Mouse (Mus musculus) lung, postnatal 0 days (tissue): Measurements from ENCODE around the gene Slc9a1.

Source experiments
- CTCF ChIP-seq: IDR thresholded peaks from 2 replicates; pipeline ENCODE4 v1.5.1; 2016; ENCODE audit warnings: antibody characterized with exemption, mild to moderate bottlenecking
- EP300 ChIP-seq: IDR thresholded peaks from 2 replicates; pipeline ENCODE4 v1.6.1; 2016; ENCODE audit warnings: antibody characterized with exemption, mild to moderate bottlenecking, control low read depth

DNA sequence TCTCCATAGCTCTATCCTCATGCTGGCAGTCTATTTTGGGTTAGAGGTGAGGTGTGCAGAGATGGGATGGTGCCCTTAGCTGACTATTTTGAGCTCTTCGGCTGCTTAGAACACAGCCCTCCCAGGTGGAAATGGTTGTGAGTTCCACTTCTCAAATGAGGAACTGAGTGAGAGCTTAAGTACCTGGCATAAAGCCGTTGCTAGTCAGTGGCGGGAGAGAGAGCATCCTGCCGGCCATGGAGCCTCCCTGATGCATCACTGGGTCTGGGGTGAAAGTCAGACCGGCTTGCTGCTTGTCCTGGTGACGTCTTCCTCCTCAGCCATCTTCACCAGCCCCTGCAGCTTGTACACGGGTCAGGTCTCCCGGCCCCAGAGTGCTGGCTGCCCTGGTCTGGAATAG lies 28.5 kb downstream of the Slc9a1 start:
- TF ChIP-seq CTCF = no peak
- TF ChIP-seq EP300 = no peak
